ENCODE assay signal across 9 mouse cellular contexts in the genomic region with DNA sequence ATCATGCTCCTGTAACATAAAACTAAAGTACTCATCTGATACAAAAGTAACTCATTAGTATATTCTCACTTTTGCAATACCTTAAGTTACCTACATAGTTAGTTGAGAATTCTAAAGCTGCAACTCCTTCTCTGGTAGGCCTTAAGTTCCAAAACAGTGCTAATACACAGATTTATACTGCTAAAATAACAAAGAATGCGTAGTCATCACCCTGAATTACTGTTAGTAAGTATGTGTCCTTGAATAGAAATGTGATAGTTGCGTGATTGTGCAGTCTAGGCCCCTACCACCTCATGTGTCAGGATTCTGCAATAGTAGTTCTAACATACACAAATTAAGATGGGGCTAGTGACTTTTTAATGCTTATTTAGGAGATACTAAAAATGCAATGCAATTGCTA.
A peak's percentile ranks its signal among the peaks of the same experiment; 100 is the strongest.
DNase-seq lines count a peak whose midpoint lies in the region; ATAC-seq and TF ChIP-seq lines count a peak whose summit lies in the region.
"Had no signal": no experiment of that assay in that cellular context is flagged by ENCODE, and none has a peak within 500 bp of the region (broad histone marks: within the 10 kb centered on the region; RNA-seq: fewer than 3 reads in every experiment).

No protein-coding gene starts in this region.

- H3K27me3 ChIP-seq in forebrain, embryonic 10.5 days (ENCODE audit: poor library complexity, severe bottlenecking), result peaks cover 25% of the 10 kb centered on the region
- H3K27me3 ChIP-seq in limb, embryonic 10.5 days (ENCODE audit: low read depth, poor library complexity, severe bottlenecking), result no peaks in the 10 kb centered on the region
- no peaks in the 10 kb centered on the region for H3K27me3 ChIP-seq in neural tube, embryonic 12.5 days (replicated peaks)

- 88% methylated on average over 2 of the region's 2 CpGs for WGBS in forebrain, embryonic 10.5 days
- 89% methylated on average over 2 of the region's 2 CpGs for WGBS in limb, embryonic 10.5 days
- WGBS in neural tube, embryonic 12.5 days, result 57% methylated on average over 2 of the region's 2 CpGs

- peak overlapping the region; percentile 92 for H3K4me2 ChIP-seq in neural tube, embryonic 12.5 days (replicated peaks)

- H3K4me3 ChIP-seq in left cerebral cortex, adult 2 months, result peak overlapping the region; percentile 93
- H3K4me3 ChIP-seq in forebrain, embryonic 10.5 days, result peak overlapping the region; percentile 83
- peak overlapping the region; percentile 86 for H3K4me3 ChIP-seq in limb, embryonic 10.5 days
- peak overlapping the region; percentile 37 for H3K4me3 ChIP-seq in neural tube, embryonic 12.5 days

- no peak for TF ChIP-seq CTCF in left cerebral cortex, adult 2 months (IDR thresholded peaks at IDR 0.05)

- intact Hi-C loops in left cerebral cortex, adult 2 months (cut with DNase I), result loop anchor here (5.0 to 10.0 kb wide), 2 partner anchors 140 to 758 kb away; no protein-coding TSS in a partner anchor
- intact Hi-C loops in left cerebral cortex, postnatal 25 days (cut with DNase I), result loop anchor here (10.0 kb wide), 1 partner anchor 408 kb away; no protein-coding TSS in a partner anchor

- H3K36me3 ChIP-seq in forebrain, embryonic 10.5 days (replicated peaks), result peaks cover 13% of the 10 kb centered on the region
- peaks cover 12% of the 10 kb centered on the region for H3K36me3 ChIP-seq in limb, embryonic 10.5 days
- peaks cover 9% of the 10 kb centered on the region; the same call in 1 of the 2 replicates for H3K36me3 ChIP-seq in neural tube, embryonic 12.5 days

- H3K4me1 ChIP-seq in forebrain, embryonic 10.5 days, result peaks cover 72% of the 10 kb centered on the region
- H3K4me1 ChIP-seq in limb, embryonic 10.5 days, result peaks cover 24% of the 10 kb centered on the region
- H3K4me1 ChIP-seq in neural tube, embryonic 12.5 days, result peaks cover 22% of the 10 kb centered on the region

- no peak for DNase-seq in left cerebral cortex, adult 2 months (ENCODE audit: extremely low spot score in 1 of 2, low spot score in 2 of 2)
- no peak for DNase-seq in left cerebral cortex, postnatal 25 days (ENCODE audit: low spot score in 2 of 2)
- no peak for DNase-seq in forebrain, embryonic 10.5 days (ENCODE audit: extremely low spot score, low spot score)
- no peak for DNase-seq in limb, embryonic 10.5 days (ENCODE audit: low spot score)
- DNase-seq in adrenal gland, adult 8-10 months, result no peak
- DNase-seq in right cerebral cortex, postnatal 25 days, result no peak
- DNase-seq in frontal cortex, adult 2 months (ENCODE audit: extremely low spot score in 1 of 2, low spot score in 1 of 2), result no peak
- DNase-seq: thymus, adult 18-20 months had no signal

- no peak for ATAC-seq in neural tube, embryonic 12.5 days (ENCODE audit: low FRiP score, low read depth)

- H3K9me3 ChIP-seq in forebrain, embryonic 10.5 days, result no peaks in the 10 kb centered on the region
- H3K9me3 ChIP-seq in limb, embryonic 10.5 days (replicated peaks), result no peaks in the 10 kb centered on the region
- no peaks in the 10 kb centered on the region for H3K9me3 ChIP-seq in neural tube, embryonic 12.5 days

- H3K27ac ChIP-seq in left cerebral cortex, adult 2 months, result peak overlapping the region; percentile 98
- H3K27ac ChIP-seq in forebrain, embryonic 10.5 days, result no peak overlapping the region
- no peak overlapping the region for H3K27ac ChIP-seq in limb, embryonic 10.5 days
- no peak overlapping the region for H3K27ac ChIP-seq in neural tube, embryonic 12.5 days

- peak overlapping the region; percentile 51; the same call in 1 of the 2 replicates for H3K9ac ChIP-seq in neural tube, embryonic 12.5 days

Comparison
In these comparisons a context has a peak if more than half of its experiments do, and no peak if none do; other contexts are left out.
1. H3K4me3 ChIP-seq: peak in every context shown above with its lines; median percentile 93 in left cerebral cortex, adult 2 months; 86 in limb, embryonic 10.5 days; 83 in forebrain, embryonic 10.5 days; 37 in neural tube, embryonic 12.5 days.